Mouse (Mus musculus) erythroblast, embryonic 14.5 days (primary cell): ENCODE measurements around the gene Lipc.

ENCODE experiments used
- GATA1 ChIP-seq: IDR thresholded peaks from 2 replicates; pipeline ENCODE4 v1.6.1; 2012; ENCODE audit warnings: low read length, inconsistent platforms, mixed read lengths
- TAL1 ChIP-seq: IDR thresholded peaks from 3 replicates; pipeline ENCODE4 v1.6.1; 2012; ENCODE audit warnings: low read length, inconsistent platforms, mixed read lengths

DNA sequence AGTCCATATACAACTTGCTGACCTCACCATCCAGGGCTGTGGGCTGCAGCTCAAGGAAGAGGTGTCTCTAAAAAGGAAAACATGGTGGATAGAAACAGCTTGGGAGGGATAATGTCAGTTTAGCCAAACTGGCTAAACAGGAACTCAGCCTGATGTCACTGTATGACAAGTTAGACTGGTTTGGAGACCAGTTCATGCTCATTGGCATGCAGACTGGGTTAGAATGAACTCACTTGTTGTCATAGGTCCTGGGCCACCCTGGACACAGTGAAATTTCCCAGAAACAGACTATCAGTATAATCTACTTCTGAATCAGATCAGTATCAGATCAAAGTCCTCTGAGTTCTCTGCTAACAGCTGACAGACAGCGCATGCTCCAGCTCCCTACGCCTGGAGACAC, 63.5 kb downstream of the Lipc start:
- TF ChIP-seq GATA1 (no peak), TAL1 (no peak)
